Mouse (Mus musculus) liver, embryonic 14.5 days (tissue): Measurements from ENCODE around the gene Negr1. TPM values are rescaled to one million over a fixed set of nuclear protein-coding genes. Genes with fewer than 3 reads are reported as not detected.

ENCODE experiments used
- ATAC-seq: fragments of 200-750 bp; cut with Nextera tagmentation; 2 replicates; pipeline ENCODE4 v1.8.0; 2017; ENCODE audit warnings: moderate number of reproducible peaks, mild to moderate bottlenecking, moderate library complexity; ENCODE audit not compliant: insufficient read depth
- DNase-seq, 3 experiments: peaks; one replicate each; pipeline ENCODE4 v3.0.0-alpha.2; 2012 to 2013; ENCODE audit warnings: low read depth in 3 of 3, low spot score in 3 of 3
- H3K27ac ChIP-seq: fragments of 300-500 bp; sonication (generic); 2 replicates; pipeline ENCODE4 v1.5.1; 2014; ENCODE audit warnings: moderate library complexity, mild to moderate bottlenecking, control low read depth, inconsistent platforms
- H3K27me3 ChIP-seq: fragments of 300-500 bp; sonication (generic); 2 replicates; pipeline ENCODE4 v1.6.1; 2014; ENCODE audit warnings: mild to moderate bottlenecking, low read length, moderate library complexity; ENCODE audit not compliant: control insufficient read depth, insufficient read depth
- H3K36me3 ChIP-seq: fragments of 300-500 bp; sonication (generic); replicated peaks from 2 replicates; pipeline ENCODE4 v1.6.1; 2014; ENCODE audit warnings: low read depth; ENCODE audit not compliant: control insufficient read depth, insufficient read depth
- H3K4me1 ChIP-seq, 2 experiments: fragments of 200-500 bp in 1 of 2; fragments of 300-500 bp in 1 of 2; sonication (generic) in 1 of 2; replicated peaks; 2 replicates each; pipeline ENCODE4 v1.6.1; 2012 to 2014; ENCODE audit warnings: antibody characterized with exemption in 1 of 2, inconsistent platforms in 1 of 2, low read length in 1 of 2; ENCODE audit not compliant: control insufficient read depth in 2 of 2, insufficient read depth in 2 of 2
- H3K4me2 ChIP-seq: fragments of 300-500 bp; sonication (generic); 2 replicates; pipeline ENCODE4 v1.6.1; 2014; ENCODE audit warnings: low read depth, mild to moderate bottlenecking, control low read depth, moderate library complexity
- H3K4me3 ChIP-seq, 2 experiments: fragments of 200-500 bp in 1 of 2; fragments of 300-500 bp in 1 of 2; sonication (generic) in 1 of 2; 2 replicates each; pipeline ENCODE4 v1.5.1; 2012 to 2014; ENCODE audit warnings: low read depth in 2 of 2, low read length in 2 of 2, mild to moderate bottlenecking in 2 of 2, control low read depth in 1 of 2, inconsistent platforms in 1 of 2, moderate library complexity in 1 of 2; ENCODE audit not compliant: insufficient read depth in 1 of 2
- H3K9ac ChIP-seq: fragments of 300-500 bp; sonication (generic); replicated peaks from 2 replicates; pipeline ENCODE4 v1.6.1; 2014; ENCODE audit warnings: mild to moderate bottlenecking, control low read depth, moderate library complexity
- H3K9me3 ChIP-seq: fragments of 300-500 bp; sonication (generic); 2 replicates; pipeline ENCODE4 v1.6.1; 2016; ENCODE audit warnings: low read length, mixed read lengths; ENCODE audit not compliant: control insufficient read depth
- CTCF ChIP-seq: IDR thresholded peaks from 2 replicates; pipeline ENCODE4 v1.5.1; 2016; ENCODE audit warnings: antibody characterized with exemption, low read depth, control low read depth
- EP300 ChIP-seq: IDR thresholded peaks from 2 replicates; pipeline ENCODE4 v1.6.1; 2016; ENCODE audit warnings: antibody characterized with exemption, low read depth
- WGBS: fragments of 180-500 bp; shearing (Covaris S2); extraction: QIAGEN DNeasy Blood & Tissue Kit; methylation state at CpG from one replicate; pipeline ENCODE4 v1.1.7; 2014; ENCODE audit not compliant: insufficient replicate concordance; 5-methylcytosine and 5-hydroxymethylcytosine counted together
- polyA plus RNA-seq, 2 experiments: library from polyadenylated mRNA; depleted of rRNA in 1 of 2; stranded (reverse) in 1 of 2; unstranded in 1 of 2; fragments of >200 nt; fragmentation: Nextera tagmentation in 1 of 2; extraction: Ambion mirVana in 1 of 2; gene quantifications; 2 replicates each; pipeline versions ENCODE4 v1.2.1 to v1.2.3; 2012 to 2014

Negr1 gene
- polyA plus RNA-seq, 2 experiments = 0.03 TPM; not detected in 1

- Histone ChIP-seq H3K27ac (no peak overlapping the region), H3K4me1 (no peaks in the 10 kb centered on the region), H3K9me3 (no peaks in the 10 kb centered on the region), H3K27me3 (no peaks in the 10 kb centered on the region), H3K9ac (no peak overlapping the region), H3K36me3 (no peaks in the 10 kb centered on the region), H3K4me2 (no peak overlapping the region), H3K4me3 (no peak overlapping the region)
- DNase-seq = no peak
- TF ChIP-seq CTCF (no peak), EP300 (no peak)
- ATAC-seq = no peak
- 73% methylated on average over 2 of the region's 2 CpGs for WGBS
These were observed 546.6 kb downstream of the Negr1 start for GRCm38 (mm10) chr3:157108156-157108555.

DNA sequence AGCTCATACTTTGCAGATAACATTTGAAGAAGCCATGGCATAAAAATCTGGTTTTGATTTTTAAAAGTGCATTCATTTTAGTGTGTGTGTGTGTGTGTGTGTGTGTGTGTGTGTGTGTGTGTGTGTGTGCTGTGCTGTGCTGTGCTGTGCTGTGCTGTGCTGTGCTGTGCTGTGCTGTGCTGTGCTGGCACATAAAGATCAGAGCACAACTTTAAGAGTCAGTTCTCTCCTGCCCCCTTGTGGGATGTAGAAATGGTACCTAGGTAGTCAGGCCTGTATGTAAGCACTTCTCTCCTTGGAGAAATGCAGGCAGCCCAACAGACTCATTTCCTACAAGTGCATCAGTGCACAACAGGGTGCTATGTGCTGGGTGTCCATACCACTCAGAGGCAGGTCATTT, 547.7 kb downstream of the Negr1 start:
- ATAC-seq (no peak), DNase-seq (no peak)
- H3K27ac ChIP-seq = no peak overlapping the region
- no peaks in the 10 kb centered on the region for H3K27me3 ChIP-seq
- TF ChIP-seq CTCF = peak; percentile 35
- no peak for TF ChIP-seq EP300
- no peak overlapping the region for H3K4me3 ChIP-seq
- H3K4me1 ChIP-seq = no peaks in the 10 kb centered on the region
- no peaks in the 10 kb centered on the region for H3K9me3 ChIP-seq
- H3K9ac ChIP-seq = no peak overlapping the region
- no peaks in the 10 kb centered on the region for H3K36me3 ChIP-seq
- H3K4me2 ChIP-seq = no peak overlapping the region

DNA sequence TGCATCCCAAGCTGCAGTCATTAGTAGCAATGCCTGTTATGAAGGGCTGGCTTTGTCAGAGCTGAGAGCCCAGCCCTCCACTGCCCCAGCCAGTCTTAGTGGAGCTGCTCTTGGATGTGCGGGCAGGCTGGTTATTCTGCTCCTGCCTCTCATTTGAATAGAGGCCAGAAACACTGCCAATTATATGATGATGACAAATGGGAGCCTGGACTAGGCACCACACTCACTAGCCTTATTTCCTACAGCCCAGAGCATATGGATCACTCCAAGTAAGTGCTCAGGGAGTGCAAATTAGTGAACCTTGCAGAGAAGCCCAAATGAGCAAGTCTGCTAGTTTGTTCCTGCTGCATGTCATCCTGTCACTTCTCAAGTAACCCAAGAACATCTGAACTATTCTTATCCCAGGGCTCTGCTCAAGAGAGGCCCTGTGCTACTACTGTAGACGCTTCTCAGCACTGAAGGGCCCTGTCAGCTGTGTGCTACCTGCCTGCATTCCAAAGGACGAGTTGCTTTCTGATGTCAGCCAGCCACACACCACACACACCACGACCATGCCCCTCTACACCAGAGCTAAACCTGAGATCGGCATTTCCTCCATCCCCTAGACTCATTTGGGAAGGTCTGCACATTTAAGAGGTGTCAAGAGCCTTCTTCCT, 553.6 kb downstream of the Negr1 start:
- H3K4me2 ChIP-seq = no peak overlapping the region
- no peak for DNase-seq
- TF ChIP-seq CTCF = no peak
- no peak for TF ChIP-seq EP300
- H3K4me3 ChIP-seq = no peak overlapping the region
- H3K9me3 ChIP-seq = no peaks in the 10 kb centered on the region
- no peaks in the 10 kb centered on the region for H3K27me3 ChIP-seq
- H3K27ac ChIP-seq = no peak overlapping the region
- 33% methylated on average over 5 of the region's 5 CpGs for WGBS
- H3K9ac ChIP-seq = no peak overlapping the region
- ATAC-seq = no peak
- no peaks in the 10 kb centered on the region for H3K4me1 ChIP-seq
- H3K36me3 ChIP-seq = no peaks in the 10 kb centered on the region

- WGBS = 76% methylated on average over 1 of the region's 1 CpGs
- ATAC-seq = no peak
- no peaks in the 10 kb centered on the region for H3K36me3 ChIP-seq
- no peak for TF ChIP-seq EP300
- TF ChIP-seq CTCF = no peak
- H3K27me3 ChIP-seq = no peaks in the 10 kb centered on the region
- no peak for DNase-seq
- no peaks in the 10 kb centered on the region for H3K4me1 ChIP-seq
- no peak overlapping the region for H3K4me2 ChIP-seq
- no peak overlapping the region for H3K4me3 ChIP-seq
- H3K27ac ChIP-seq = no peak overlapping the region
- no peaks in the 10 kb centered on the region for H3K9me3 ChIP-seq
- H3K9ac ChIP-seq = no peak overlapping the region
These were observed 554.4 kb downstream of the Negr1 start for GRCm38 (mm10) chr3:157116024-157116423.

GRCm38 (mm10) chr3:157119916-157120315, 558.3 kb downstream of the Negr1 start:
- Histone ChIP-seq H3K4me2 (no peak overlapping the region), H3K4me3 (no peak overlapping the region), H3K4me1 (no peaks in the 10 kb centered on the region), H3K27ac (no peak overlapping the region), H3K36me3 (no peaks in the 10 kb centered on the region), H3K9me3 (no peaks in the 10 kb centered on the region), H3K27me3 (no peaks in the 10 kb centered on the region), H3K9ac (no peak overlapping the region)
- DNase-seq (no peak), ATAC-seq (no peak)
- no peak for TF ChIP-seq EP300
- no peak for TF ChIP-seq CTCF
- 33% methylated on average over 2 of the region's 2 CpGs for WGBS
